Mouse (Mus musculus) duodenum, adult 2 months (tissue): Measurements from ENCODE around the gene Nwd2. TPM values are rescaled to one million over a fixed set of nuclear protein-coding genes. Genes with fewer than 3 reads are reported as not detected.

Experiments
- polyA plus RNA-seq: library from polyadenylated mRNA; depleted of rRNA; stranded (reverse); fragments of >200 nt; gene quantifications from 2 replicates; pipeline ENCODE4 v1.2.3, GENCODE M21; 2012; ENCODE audit warnings: low replicate concordance; rRNA removed

Nwd2 gene
- not detected in 2 replicates for polyA plus RNA-seq

GRCm38 (mm10) chr5:63649070-63649532 lies at the start of gene Nwd2:
Nwd2 (plus strand) TSS chr5:63649102.

DNA sequence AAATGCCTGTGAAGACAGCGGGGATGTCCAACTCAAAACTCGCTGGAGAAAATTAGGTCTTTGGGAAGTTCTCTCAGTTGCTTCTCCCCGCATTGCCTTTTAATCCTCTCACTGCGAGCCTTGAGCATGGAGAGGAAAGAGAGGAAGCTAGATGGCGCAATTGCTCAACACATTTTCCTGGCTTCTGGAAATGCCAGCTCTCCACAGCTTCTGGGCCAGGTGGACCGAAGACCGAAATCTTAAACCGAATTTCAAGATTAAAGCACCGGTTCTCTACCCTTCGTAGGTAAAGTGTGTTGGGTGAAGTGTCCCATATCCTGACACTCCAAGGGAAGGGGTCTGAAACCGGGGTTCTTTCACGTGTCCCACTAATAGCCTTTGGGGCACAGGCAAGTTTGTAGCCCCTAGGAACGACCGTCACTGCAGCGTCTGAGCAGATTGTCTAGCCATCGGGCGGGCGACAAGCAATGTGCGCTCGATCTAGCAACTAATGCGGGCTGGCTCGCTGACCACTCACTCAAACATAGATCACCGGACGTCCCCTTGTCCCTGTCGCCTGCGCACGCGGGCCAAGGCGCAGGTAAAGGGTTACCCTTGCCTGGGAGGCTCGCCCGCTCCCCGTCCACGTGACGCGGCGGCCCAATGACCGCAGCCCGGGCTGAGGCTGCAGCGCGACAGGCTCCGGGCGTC lies 163.1 kb downstream of the Nwd2 start, which contains the start of gene 0610040J01Rik:
0610040J01Rik (plus strand) TSS at position 545 of the 690 bp plus-strand sequence.

Other genes starting within 250 kb of the Nwd2 start
- 48.7 and 63.6 TPM in 2 replicates for gene 0610040J01Rik, start 163.3 kb downstream of the Nwd2 start, polyA plus RNA-seq